Mouse (Mus musculus): ENCODE results near the gene Cept1. TPM values are rescaled to one million over a fixed set of nuclear protein-coding genes. Genes with fewer than 3 reads are reported as not detected.
A peak's percentile ranks its signal among the peaks of the same experiment; 100 is the strongest.

Cept1 gene
- polyA plus RNA-seq, 1 experiment from 2014 or later: 43.5 TPM

DNA sequence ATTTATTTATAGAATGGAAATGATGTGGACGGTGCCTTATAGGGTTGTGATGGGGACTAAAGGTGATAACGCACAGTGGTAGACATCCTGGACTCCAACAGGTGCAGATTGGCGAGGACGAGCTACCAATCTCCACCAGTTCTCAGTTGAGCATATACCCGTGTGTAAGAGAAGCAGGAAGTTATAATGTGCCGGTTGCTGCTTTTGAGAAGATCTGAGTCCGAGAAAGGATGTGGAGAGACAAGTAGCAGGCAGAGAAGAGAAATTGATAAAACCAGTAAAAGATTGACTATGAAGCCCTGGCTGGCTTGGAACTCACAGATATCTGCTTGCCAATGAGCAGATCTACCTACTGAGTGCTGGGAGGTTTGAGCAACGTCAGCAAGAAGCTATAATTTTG is 54.4 kb downstream of the Cept1 start:
- no peak overlapping the region for H3K9ac ChIP-seq
- no peak overlapping the region for H3K4me2 ChIP-seq
- H3K9me3 ChIP-seq: no peaks in the 10 kb centered on the region
- H3K4me3 ChIP-seq: no peak overlapping the region
- no peaks in the 10 kb centered on the region for H3K27me3 ChIP-seq
- H3K4me1 ChIP-seq (replicated peaks): no peaks in the 10 kb centered on the region
- H3K27ac ChIP-seq: no peak overlapping the region
- WGBS: 92% methylated on average over 8 of the region's 8 CpGs
- ATAC-seq (ENCODE audit: low FRiP score): no peak
- H3K36me3 ChIP-seq: no peaks in the 10 kb centered on the region

- Histone ChIP-seq H3K9me3 (no peaks in the 10 kb centered on the region), H3K9ac (no peak overlapping the region), H3K4me1 (replicated peaks) (no peaks in the 10 kb centered on the region), H3K4me2 (no peak overlapping the region), H3K27ac (no peak overlapping the region), H3K27me3 (no peaks in the 10 kb centered on the region), H3K4me3 (no peak overlapping the region), H3K36me3 (no peaks in the 10 kb centered on the region)
- ATAC-seq (ENCODE audit: low FRiP score): no peak
- 94% methylated on average over 1 of the region's 1 CpGs for WGBS
Measured at GRCm38 (mm10) chr3:106492723-106493122, 54.9 kb downstream of the Cept1 start.

DNA sequence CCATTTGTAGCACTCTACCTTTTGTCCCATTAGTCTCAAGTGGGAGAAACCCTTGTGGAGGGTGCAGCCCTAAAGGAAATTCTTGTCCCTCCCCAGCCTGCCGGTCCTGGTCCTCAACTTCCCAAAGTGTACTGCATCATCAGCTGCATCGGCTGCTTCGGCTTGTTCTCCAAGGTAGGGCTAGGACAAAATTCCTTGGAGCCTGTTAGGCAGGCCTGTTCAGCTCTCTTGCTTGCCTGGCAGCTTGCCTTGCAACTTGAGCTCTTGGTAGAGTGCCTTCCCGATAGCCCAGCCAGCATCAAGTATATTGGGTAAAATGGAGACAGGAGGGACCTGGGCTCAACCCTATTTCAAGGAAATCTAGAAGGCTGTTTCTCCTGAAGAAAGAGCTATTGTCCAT is 57.4 kb downstream of the Cept1 start:
- Histone ChIP-seq H3K4me1 (replicated peaks) (no peaks in the 10 kb centered on the region), H3K9me3 (no peaks in the 10 kb centered on the region), H3K27me3 (no peaks in the 10 kb centered on the region), H3K36me3 (no peaks in the 10 kb centered on the region), H3K4me3 (no peak overlapping the region), H3K27ac (no peak overlapping the region), H3K4me2 (no peak overlapping the region), H3K9ac (no peak overlapping the region)
- no peak for ATAC-seq (ENCODE audit: low FRiP score)
- WGBS: 94% methylated on average over 4 of the region's 4 CpGs

DNA sequence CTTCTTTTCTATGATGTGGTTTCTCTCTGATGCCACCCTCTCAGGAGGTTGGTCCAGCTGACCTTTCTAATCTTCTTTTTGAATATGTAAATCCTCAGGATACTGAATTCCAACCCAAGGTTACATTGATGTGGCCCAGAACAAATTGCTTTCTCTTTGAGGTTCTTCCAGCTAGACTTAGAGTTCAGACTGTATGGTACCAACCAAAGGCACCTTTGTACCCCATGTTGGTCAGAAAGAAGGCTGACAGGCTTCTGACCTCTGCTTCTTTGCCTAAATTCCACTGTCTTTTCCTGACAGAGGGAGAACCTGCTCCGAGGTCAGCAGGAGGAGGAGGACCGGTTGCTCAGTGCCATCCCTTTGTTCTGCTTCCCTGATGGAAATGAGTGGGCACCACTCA is 60.1 kb downstream of the Cept1 start:
- 82% methylated on average over 2 of the region's 2 CpGs for WGBS
- ATAC-seq (ENCODE audit: low FRiP score): no peak
- no peaks in the 10 kb centered on the region for H3K9me3 ChIP-seq
- H3K27ac ChIP-seq: no peak overlapping the region
- no peak overlapping the region for H3K4me3 ChIP-seq
- H3K27me3 ChIP-seq: peaks cover 5% of the 10 kb centered on the region; the same call in 1 of the 2 replicates
- no peak overlapping the region for H3K4me2 ChIP-seq
- H3K4me1 ChIP-seq (replicated peaks): peaks cover 5% of the 10 kb centered on the region
- H3K36me3 ChIP-seq: no peaks in the 10 kb centered on the region
- H3K9ac ChIP-seq: no peak overlapping the region

GRCm38 (mm10) chr3:106485810-106486209 is 61.8 kb downstream of the Cept1 start:
- Histone ChIP-seq H3K27ac (no peak overlapping the region), H3K36me3 (no peaks in the 10 kb centered on the region), H3K4me1 (replicated peaks) (peaks cover 11% of the 10 kb centered on the region), H3K4me2 (no peak overlapping the region), H3K9ac (no peak overlapping the region), H3K4me3 (no peak overlapping the region), H3K9me3 (no peaks in the 10 kb centered on the region), H3K27me3 (peaks cover 19% of the 10 kb centered on the region; the same call in 1 of the 2 replicates)
- no peak for ATAC-seq (ENCODE audit: low FRiP score)
- WGBS: 85% methylated on average over 5 of the region's 5 CpGs

GRCm38 (mm10) chr3:106484861-106485260 is 62.7 kb downstream of the Cept1 start:
- WGBS: 97% methylated on average over 3 of the region's 3 CpGs
- H3K36me3 ChIP-seq: no peaks in the 10 kb centered on the region
- no peak for ATAC-seq (ENCODE audit: low FRiP score)
- no peak overlapping the region for H3K27ac ChIP-seq
- peaks cover 19% of the 10 kb centered on the region; the same call in 1 of the 2 replicates for H3K27me3 ChIP-seq
- peaks cover 11% of the 10 kb centered on the region for H3K4me1 ChIP-seq (replicated peaks)
- no peak overlapping the region for H3K9ac ChIP-seq
- H3K9me3 ChIP-seq: no peaks in the 10 kb centered on the region
- no peak overlapping the region for H3K4me2 ChIP-seq
- no peak overlapping the region for H3K4me3 ChIP-seq

DNA sequence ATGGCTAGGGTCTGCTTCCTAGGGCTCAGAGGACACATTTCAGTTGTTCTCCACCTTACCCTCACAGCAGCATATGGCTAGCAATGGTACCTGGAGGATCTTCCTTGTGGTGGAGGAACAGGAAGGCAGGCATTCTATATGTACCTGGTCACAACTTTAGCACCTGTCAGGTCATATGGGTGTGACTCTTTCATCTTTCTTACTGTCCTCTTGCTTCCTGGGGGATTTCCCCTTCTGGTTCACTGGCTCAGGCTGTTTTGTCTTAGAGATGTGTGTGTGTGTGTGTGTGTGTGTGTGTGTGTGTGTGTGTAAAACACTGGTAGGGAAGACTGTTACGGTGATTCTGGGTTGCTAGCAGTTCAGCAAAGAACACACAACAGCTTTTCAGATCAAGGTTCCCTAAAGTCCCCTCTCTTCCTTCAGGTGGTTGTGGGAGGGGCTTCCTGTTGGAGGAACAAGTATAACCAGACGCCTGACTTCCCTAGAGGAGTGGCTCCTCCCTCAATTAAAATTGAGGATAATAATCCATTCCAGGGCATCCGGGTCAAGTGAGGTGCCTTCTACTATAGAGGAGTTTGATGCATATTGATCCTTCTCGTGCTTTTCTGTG is 63.7 kb downstream of the Cept1 start:
- Histone ChIP-seq H3K9me3 (no peaks in the 10 kb centered on the region), H3K27me3 (peaks cover 19% of the 10 kb centered on the region; the same call in 1 of the 2 replicates), H3K4me3 (no peak overlapping the region), H3K27ac (no peak overlapping the region), H3K4me2 (no peak overlapping the region), H3K4me1 (replicated peaks) (peaks cover 11% of the 10 kb centered on the region), H3K9ac (no peak overlapping the region), H3K36me3 (no peaks in the 10 kb centered on the region)
- 78% methylated on average over 4 of the region's 4 CpGs for WGBS
- ATAC-seq (ENCODE audit: low FRiP score): no peak

- Histone ChIP-seq H3K36me3 (no peaks in the 10 kb centered on the region), H3K4me1 (replicated peaks) (peaks cover 11% of the 10 kb centered on the region), H3K9me3 (no peaks in the 10 kb centered on the region), H3K9ac (no peak overlapping the region), H3K4me2 (no peak overlapping the region), H3K27ac (no peak overlapping the region), H3K27me3 (peaks cover 19% of the 10 kb centered on the region; the same call in 1 of the 2 replicates), H3K4me3 (no peak overlapping the region)
- 73% methylated on average over 7 of the region's 7 CpGs for WGBS
- ATAC-seq (ENCODE audit: low FRiP score): no peak
Measured at GRCm38 (mm10) chr3:106483297-106483696, 64.3 kb downstream of the Cept1 start.

DNA sequence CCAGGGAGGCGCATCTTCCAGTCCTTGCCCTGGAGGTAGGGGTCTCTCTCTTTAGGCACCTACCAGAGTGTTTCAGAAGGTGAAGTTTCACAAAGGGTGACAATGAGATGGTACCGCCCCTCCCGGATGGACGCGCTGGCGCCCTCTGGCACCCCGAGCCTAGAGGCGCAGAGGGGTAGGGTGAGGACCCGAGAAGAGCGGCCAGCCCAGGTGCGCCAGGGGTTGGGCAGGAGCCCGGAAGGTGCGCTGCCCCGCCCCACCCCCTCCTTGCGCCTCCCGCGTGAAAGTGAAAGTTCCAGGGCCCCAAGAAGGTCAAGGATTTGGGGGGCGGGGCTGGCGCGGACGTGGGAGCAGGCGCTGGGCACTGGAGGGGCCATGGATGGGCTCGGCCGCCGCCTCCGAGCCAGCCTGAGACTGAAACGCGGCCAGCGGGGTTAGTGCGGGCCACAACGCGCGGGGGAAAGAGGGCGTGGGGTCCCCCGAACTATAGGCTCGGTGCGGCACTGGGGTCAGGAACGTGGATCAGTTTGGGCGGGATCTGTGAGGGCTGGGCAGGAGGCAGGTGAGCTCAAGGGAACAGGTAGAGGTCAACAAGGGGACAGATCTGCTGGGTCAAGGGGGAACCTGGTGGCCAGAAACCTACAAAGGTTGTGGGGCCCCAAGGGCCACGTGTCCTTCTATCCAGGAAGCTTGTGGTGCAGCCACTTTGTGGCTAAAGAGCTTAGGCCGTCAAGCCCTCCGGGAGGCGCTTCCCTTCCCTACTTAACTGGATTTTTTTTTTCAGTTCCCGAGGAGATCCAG is 65.1 kb downstream of the Cept1 start, which contains the start of gene Dennd2d:
Gene Dennd2d (plus strand): TSS at position 125 of the 801 bp plus-strand sequence.
- peak within 1 kb of the TSS; percentile 54 for H3K4me3 ChIP-seq
- H3K27ac ChIP-seq: no peak within 1 kb of the TSS
- peaks cover 11% of the 10 kb centered on the region for H3K4me1 ChIP-seq (replicated peaks)
- peak within 1 kb of the TSS; percentile 95 for H3K4me2 ChIP-seq
- peak; percentile 75 for ATAC-seq (ENCODE audit: low FRiP score)
- peak within 1 kb of the TSS; percentile 75 for H3K9ac ChIP-seq
- H3K9me3 ChIP-seq: no peaks in the 10 kb centered on the region
- no peaks in the 10 kb centered on the region for H3K36me3 ChIP-seq
- H3K27me3 ChIP-seq: peaks cover 19% of the 10 kb centered on the region; the same call in 1 of the 2 replicates
- WGBS: 3% methylated on average over 44 of the region's 44 CpGs

- H3K9me3 ChIP-seq: no peaks in the 10 kb centered on the region
- WGBS: 100% methylated on average over 1 of the region's 1 CpGs
- H3K4me3 ChIP-seq: no peak overlapping the region
- H3K27ac ChIP-seq: no peak overlapping the region
- no peaks in the 10 kb centered on the region for H3K36me3 ChIP-seq
- H3K9ac ChIP-seq: no peak overlapping the region
- peaks cover 7% of the 10 kb centered on the region; the same call in 1 of the 2 replicates for H3K27me3 ChIP-seq
- ATAC-seq (ENCODE audit: low FRiP score): no peak
- H3K4me2 ChIP-seq: no peak overlapping the region
- H3K4me1 ChIP-seq (replicated peaks): no peaks in the 10 kb centered on the region
Measured at GRCm38 (mm10) chr3:106476863-106477262, 70.7 kb downstream of the Cept1 start.

DNA sequence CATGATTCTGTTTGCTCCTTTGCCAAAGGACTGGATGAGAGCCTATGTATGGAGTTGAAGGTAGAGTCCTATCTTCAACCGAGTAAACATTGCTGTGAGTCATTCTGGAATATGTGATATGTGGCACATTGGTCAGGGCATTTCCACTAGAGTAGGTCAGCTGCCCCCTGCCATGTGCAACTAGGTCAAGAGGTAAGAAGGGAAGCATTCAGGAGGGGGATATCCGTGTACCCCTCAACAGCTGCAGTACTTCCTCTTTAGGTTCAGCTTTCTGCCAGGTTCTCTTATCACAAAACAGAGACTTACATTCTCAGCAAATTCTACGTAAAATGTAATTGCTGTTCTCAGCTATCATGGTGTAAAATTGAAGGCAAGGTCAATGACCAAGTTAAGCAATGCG is 73.4 kb downstream of the Cept1 start:
- 84% methylated on average over 4 of the region's 4 CpGs for WGBS
- Histone ChIP-seq H3K27me3 (no peaks in the 10 kb centered on the region), H3K36me3 (no peaks in the 10 kb centered on the region), H3K4me1 (replicated peaks) (no peaks in the 10 kb centered on the region), H3K27ac (no peak overlapping the region), H3K9ac (no peak overlapping the region), H3K4me2 (no peak overlapping the region), H3K9me3 (no peaks in the 10 kb centered on the region), H3K4me3 (no peak overlapping the region)
- no peak for ATAC-seq (ENCODE audit: low FRiP score)

DNA sequence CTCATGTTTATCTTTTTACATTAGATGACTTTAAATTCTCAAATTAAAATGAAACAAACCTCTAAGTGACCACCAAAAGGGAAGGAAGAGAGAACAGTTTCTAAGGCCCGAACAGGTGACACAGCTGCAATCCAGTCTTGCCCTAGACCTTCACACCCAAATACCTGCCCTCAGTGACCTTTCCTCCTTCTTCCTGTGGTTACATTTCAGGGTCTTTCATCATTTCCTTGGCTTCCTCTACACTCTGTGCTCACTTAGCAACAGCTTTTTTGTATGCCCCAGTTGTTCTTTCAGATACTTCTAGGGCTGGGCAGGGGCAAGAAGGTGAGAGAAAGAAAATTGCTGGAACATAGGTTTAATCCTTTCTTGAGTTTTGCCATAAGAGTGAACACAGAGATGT is 82.9 kb downstream of the Cept1 start:
- Histone ChIP-seq H3K4me1 (replicated peaks) (no peaks in the 10 kb centered on the region), H3K27me3 (no peaks in the 10 kb centered on the region), H3K4me2 (no peak overlapping the region), H3K36me3 (no peaks in the 10 kb centered on the region), H3K9ac (no peak overlapping the region), H3K9me3 (no peaks in the 10 kb centered on the region), H3K4me3 (no peak overlapping the region), H3K27ac (no peak overlapping the region)
- WGBS: 97% methylated on average over 1 of the region's 1 CpGs
- ATAC-seq (ENCODE audit: low FRiP score): no peak

DNA sequence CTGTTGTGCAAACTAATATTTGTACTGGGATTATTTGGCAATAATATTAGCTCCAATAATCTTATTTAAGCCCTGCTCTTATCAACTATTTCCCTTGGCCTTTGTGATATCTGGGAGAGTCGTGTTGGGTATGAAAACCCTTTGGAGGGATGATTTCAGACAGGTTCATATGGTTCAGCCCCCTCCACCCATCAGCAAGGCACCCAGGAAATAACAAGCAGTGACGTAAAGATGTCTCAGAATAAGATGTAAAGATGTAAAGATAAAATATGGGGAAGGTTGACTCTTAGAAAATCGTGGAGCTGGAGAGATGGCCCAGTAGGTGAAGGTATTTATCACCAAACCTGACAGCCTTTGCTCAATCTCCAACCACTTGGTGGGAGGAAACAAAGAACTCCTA is 85.1 kb downstream of the Cept1 start:
- ATAC-seq (ENCODE audit: low FRiP score): no peak
- H3K9ac ChIP-seq: no peak overlapping the region
- no peaks in the 10 kb centered on the region for H3K36me3 ChIP-seq
- no peaks in the 10 kb centered on the region for H3K27me3 ChIP-seq
- 65% methylated on average over 3 of the region's 3 CpGs for WGBS
- no peaks in the 10 kb centered on the region for H3K4me1 ChIP-seq (replicated peaks)
- H3K27ac ChIP-seq: no peak overlapping the region
- H3K9me3 ChIP-seq: no peaks in the 10 kb centered on the region
- no peak overlapping the region for H3K4me3 ChIP-seq
- H3K4me2 ChIP-seq: no peak overlapping the region
